Mouse (Mus musculus): ENCODE data around the gene D17Wsu92e.

Gene D17Wsu92e

DNA sequence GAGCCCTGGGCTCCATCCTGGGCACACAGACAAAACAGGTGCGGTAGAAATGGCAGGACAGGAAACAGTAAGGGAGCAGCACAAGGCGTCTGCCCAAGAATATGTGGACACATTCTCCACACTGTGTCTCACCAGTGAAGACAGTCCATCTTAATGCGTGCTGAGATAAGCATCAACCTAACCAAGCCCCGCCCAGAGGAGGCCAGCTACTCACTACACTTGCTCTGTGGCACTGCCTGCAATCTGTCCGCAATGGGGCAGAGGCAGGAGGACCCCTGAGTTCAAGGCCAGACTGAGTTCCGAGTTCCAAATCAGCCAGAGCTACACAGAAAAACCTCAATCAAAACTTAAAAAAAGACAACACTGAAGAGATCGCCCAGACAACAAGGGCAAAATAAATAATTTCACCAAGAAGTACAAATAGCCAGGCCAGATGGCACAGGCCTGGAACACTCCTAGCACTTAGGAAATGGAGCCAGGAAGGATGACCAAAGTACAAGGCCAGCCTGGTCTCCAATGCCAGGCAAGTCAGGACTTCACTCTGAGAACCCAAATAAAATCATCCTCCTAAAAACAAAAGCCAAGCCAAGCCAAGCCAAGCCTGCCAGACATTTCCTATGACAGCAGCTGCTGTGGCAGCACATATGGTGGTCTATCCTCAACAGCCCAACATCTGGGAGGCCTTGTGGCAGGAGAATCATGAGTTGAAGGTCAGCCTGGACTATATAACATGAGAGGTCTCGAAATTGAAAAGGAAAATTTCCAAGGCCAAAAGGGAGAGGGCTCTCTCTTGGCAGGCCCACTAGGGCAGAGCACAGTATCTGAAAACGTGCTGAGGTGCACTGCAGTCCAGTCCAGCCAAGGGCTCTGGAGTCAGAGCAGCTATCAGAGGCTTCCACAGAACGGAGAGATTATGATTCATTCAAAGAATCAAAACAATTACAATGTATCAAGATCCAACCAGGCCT, 15.4 kb downstream of the D17Wsu92e start:
- no peaks in the 10 kb centered on the region for H3K27me3 ChIP-seq (ENCODE audit: control insufficient read depth, insufficient read depth, low read length, poor library complexity, severe bottlenecking)
- no peaks in the 10 kb centered on the region; the same call in 1 of the 2 replicates for H3K36me3 ChIP-seq (ENCODE audit: control insufficient read depth, insufficient read depth, low read length, poor library complexity, severe bottlenecking)
- DNase-seq (ENCODE audit: low read depth, low spot score): no peak

DNA sequence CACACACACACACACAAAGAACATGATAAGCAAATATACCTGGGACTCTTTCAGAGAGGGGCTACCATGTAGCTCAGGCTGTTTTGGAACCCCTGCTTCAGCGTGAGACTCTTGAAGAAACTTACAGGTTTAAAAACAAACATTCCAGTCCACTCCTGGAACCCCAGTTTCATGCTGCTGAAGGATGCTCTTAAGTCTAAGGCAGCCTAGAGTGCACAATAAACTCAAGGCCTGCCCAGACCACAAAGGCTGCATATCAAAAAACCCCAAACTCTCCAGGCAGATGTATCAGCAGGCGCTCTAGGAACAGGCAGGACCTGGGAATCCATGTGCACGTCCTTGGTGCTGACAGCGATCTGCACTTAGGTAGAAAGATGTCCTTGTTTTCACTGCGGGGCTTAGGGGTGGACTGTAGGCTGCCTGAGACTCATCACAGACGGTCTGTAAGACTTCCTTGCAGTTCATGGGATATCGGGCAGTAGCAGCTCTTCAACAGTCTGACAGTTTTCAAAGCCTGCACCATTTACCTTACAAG, 16.2 kb downstream of the D17Wsu92e start:
- Histone ChIP-seq H3K27me3 (ENCODE audit: control insufficient read depth, insufficient read depth, low read length, poor library complexity, severe bottlenecking) (no peaks in the 10 kb centered on the region), H3K36me3 (ENCODE audit: control insufficient read depth, insufficient read depth, low read length, poor library complexity, severe bottlenecking) (no peaks in the 10 kb centered on the region; the same call in 1 of the 2 replicates)
- no peak for DNase-seq (ENCODE audit: low read depth, low spot score)

DNA sequence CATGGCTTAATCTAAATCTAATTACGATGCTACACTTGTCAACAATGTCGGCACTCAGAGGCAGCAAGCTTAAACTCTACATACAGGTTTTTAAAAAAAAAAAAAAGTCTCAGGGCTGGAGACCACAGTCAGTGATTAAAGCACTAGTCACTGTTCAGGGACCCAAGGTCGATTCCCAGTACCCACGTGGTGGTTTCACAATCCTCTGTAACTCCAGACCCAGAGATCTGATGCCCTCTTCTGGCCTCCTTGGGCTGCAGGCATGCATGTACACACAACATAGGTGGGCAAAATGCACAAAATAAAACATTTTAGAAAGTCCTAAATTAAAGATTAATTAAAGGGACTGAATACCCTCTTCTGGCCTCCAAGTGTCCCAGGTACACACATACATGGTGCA, 16.7 kb downstream of the D17Wsu92e start:
- Histone ChIP-seq H3K27me3 (ENCODE audit: control insufficient read depth, insufficient read depth, low read length, poor library complexity, severe bottlenecking) (no peaks in the 10 kb centered on the region), H3K36me3 (ENCODE audit: control insufficient read depth, insufficient read depth, low read length, poor library complexity, severe bottlenecking) (no peaks in the 10 kb centered on the region; the same call in 1 of the 2 replicates)
- no peak for DNase-seq (ENCODE audit: low read depth, low spot score)

DNA sequence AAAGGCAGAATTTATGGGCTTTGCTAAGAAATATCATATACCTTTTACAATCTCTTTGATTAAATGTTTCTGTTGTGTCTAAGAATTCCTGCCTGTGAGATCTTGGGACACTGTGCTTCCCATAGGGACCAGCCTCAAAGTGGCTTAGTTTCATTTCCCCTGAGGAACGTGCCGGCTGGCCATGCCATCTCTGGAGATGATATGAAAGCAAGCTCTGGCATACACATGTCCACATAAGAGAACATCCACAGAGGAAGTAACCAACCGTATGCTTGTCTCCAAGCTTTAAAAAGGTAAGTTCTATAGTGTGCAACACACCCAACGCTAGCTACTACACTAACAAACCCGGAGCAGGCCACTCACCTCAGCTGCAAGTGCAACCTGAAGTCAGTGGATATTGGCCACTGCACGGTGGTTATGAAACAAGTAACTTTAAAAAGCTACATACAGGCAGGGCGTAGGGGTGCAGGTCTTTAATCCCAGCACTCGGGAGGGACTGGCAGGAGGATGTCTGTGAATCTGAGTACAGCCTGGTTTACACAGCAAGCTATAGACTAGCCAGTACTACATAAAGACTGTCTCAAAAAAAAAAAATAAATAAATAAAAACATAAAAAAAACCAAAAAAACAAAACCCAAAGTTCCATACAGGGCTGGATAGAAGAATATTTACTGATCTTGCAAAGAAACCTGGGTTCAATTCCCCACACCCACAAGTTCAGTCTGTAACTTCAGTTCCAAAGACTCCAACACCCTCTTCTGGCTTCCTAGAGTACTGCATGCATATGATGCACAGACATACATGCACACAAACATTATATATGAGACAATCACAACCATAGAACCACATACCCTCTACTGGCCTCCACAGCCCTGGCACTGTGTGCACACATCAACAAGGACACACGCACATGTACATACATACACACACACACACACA, 19.5 kb downstream of the D17Wsu92e start:
- Histone ChIP-seq H3K27me3 (ENCODE audit: control insufficient read depth, insufficient read depth, low read length, poor library complexity, severe bottlenecking) (no peaks in the 10 kb centered on the region), H3K36me3 (ENCODE audit: control insufficient read depth, insufficient read depth, low read length, poor library complexity, severe bottlenecking) (no peaks in the 10 kb centered on the region; the same call in 1 of the 2 replicates)
- DNase-seq (ENCODE audit: low read depth, low spot score): peak; percentile 24

DNA sequence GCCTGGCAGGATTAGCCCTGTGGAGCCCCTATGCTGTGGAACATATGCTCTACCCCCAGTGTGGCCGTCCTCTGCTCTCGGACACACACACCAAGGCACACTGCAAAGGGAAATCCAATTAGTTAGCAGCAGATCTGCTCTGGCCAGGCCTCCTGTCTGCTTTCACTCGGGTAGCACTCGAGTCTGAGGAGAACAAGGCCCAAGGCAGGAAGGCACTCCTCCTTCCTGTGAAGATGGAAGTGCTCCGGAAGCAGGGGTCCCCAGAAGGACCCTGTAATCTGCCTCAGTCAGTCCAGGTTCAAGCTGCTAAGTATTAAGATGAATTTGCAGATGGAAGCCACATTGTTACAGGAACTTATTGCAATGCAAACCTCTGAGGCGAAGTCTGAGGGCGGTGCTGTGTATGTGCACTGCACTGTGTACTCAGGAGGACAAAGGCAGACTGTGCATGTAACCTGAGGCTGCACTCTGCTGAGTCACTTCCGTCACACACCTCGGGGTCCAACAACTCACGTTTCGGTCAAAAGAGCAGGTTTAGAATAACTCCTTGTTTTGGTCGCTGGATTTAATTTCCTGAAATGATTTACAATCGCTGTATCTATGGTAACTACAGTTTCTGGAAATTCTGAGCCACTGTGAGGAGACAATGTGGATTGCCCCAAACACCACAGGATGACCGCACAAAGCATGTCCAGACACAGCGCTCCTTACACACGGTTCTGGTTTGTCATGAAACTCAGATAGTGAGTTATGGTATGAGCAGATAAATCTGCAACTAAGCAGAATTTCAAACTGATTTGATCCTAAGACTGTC, 20.5 kb downstream of the D17Wsu92e start:
- Histone ChIP-seq H3K36me3 (ENCODE audit: control insufficient read depth, insufficient read depth, low read length, poor library complexity, severe bottlenecking) (no peaks in the 10 kb centered on the region; the same call in 1 of the 2 replicates), H3K27me3 (ENCODE audit: control insufficient read depth, insufficient read depth, low read length, poor library complexity, severe bottlenecking) (no peaks in the 10 kb centered on the region)
- DNase-seq (ENCODE audit: low read depth, low spot score): peak; percentile 40

DNA sequence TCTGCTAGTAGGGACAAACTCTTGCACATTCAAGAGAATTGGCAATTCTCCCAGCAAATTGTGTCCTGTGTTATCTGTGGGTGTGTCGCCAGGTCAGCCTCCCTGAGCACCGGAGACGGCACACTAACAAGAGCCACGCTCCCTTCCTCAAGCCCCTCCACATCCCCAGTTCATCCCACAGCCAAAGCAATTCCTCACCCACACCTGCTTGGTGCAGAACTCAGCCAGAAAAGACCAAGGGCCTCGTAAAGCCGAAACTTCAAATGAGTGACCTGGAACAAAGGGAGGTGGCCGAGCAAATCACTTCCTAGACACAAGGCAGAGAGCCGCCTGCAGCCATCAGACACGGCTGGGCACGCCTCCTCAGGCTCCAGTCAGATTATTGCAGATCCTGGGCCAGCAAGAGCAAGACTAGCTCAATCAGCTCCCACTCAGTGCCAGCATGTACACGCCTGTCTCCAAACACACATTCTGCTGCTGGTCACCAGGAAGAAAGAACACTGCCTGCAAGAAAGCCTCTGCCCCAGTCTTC, 23.0 kb downstream of the D17Wsu92e start:
- H3K36me3 ChIP-seq (ENCODE audit: control insufficient read depth, insufficient read depth, low read length, poor library complexity, severe bottlenecking): peaks cover 2% of the 10 kb centered on the region; the same call in 1 of the 2 replicates
- DNase-seq (ENCODE audit: low read depth, low spot score): no peak
- H3K27me3 ChIP-seq (ENCODE audit: control insufficient read depth, insufficient read depth, low read length, poor library complexity, severe bottlenecking): no peaks in the 10 kb centered on the region

DNA sequence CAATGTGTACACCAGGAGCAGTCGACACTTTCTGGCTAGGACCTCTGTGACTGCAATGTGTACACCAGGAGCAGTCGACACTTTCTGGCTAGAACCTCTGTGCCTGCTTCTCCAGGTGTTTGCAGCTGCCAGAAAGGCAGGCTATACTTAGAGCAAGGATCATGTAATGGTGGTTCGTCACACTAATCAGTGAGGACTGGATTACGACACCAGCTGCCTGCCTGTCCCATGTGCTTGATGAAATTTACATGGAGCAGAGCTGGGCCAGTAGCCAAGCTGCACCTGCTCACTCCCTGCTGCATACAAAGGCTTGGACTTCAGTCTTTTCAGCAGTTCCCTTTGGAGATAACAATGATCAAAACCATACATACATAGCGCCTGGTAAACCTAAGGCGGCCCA, 23.7 kb downstream of the D17Wsu92e start:
- Histone ChIP-seq H3K36me3 (ENCODE audit: control insufficient read depth, insufficient read depth, low read length, poor library complexity, severe bottlenecking) (peaks cover 2% of the 10 kb centered on the region; the same call in 1 of the 2 replicates), H3K27me3 (ENCODE audit: control insufficient read depth, insufficient read depth, low read length, poor library complexity, severe bottlenecking) (no peaks in the 10 kb centered on the region)
- DNase-seq (ENCODE audit: low read depth, low spot score): no peak

DNA sequence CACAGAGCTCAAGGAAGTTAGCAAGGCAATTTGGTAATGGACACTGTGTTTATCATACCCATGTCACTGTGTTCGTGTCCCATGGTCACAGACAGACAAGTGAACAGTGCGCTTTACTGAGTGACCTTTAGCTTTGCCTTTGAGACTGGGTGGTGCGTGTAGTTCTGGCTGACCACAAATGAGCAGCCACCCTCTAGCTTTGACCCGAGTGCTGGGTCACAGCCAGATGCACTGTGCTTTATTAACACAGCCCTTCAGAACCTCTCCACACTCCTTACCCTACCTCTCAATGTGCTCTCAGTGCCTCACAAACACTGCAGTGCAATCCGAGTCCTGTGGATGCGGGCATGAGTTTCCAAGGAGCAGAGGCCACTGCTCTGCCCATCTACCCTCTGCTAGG, 27.3 kb downstream of the D17Wsu92e start:
- peaks cover 2% of the 10 kb centered on the region; the same call in 1 of the 2 replicates for H3K36me3 ChIP-seq (ENCODE audit: control insufficient read depth, insufficient read depth, low read length, poor library complexity, severe bottlenecking)
- DNase-seq (ENCODE audit: low read depth, low spot score): no peak

DNA sequence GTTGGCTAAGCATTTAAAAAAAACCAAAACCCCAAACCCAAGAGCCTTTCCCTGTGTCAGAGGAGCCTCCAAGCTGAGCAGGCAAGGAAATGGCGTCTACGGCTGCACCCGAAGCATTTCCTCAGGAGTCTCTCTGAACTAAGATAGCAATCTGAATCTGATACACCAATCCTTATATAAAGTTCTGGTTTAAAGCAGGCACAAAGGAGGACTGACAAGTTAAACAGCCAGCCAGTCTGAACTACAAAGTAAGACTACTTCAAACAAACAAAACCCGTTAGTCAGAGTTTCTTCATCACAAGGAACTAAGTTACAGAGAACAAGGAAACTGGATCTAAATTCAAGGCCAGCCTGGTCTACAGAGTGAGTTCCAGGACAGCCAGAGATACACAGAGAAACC, 27.9 kb downstream of the D17Wsu92e start:
- Histone ChIP-seq H3K36me3 (ENCODE audit: control insufficient read depth, insufficient read depth, low read length, poor library complexity, severe bottlenecking) (peaks cover 4% of the 10 kb centered on the region; the same call in 1 of the 2 replicates), H3K27me3 (ENCODE audit: control insufficient read depth, insufficient read depth, low read length, poor library complexity, severe bottlenecking) (no peaks in the 10 kb centered on the region)
- DNase-seq (ENCODE audit: low read depth, low spot score): no peak

More for the DNA sequence above, 27.3 kb downstream of the D17Wsu92e start:
- H3K27me3 ChIP-seq (ENCODE audit: control insufficient read depth, insufficient read depth, low read length, poor library complexity, severe bottlenecking): no peaks in the 10 kb centered on the region

DNA sequence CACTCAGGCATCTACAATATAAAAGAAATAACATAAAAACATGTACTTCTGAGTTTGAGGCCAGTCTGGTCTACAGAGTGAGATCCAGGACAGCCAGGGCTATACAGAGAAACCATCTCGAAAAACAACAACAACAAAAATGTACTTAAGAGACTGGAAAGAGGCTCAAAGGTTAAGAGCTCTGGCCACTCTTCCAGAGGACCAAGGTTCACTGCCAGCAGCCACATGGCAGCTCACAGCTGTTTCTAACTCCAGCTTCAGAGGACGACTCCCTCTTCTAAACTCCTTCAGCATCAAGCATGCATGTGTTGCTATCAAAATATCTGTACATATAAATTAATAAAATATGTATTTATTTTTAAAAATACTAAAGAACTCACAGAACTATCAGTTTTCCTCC, 28.9 kb downstream of the D17Wsu92e start:
- Histone ChIP-seq H3K36me3 (ENCODE audit: control insufficient read depth, insufficient read depth, low read length, poor library complexity, severe bottlenecking) (peaks cover 4% of the 10 kb centered on the region; the same call in 1 of the 2 replicates), H3K27me3 (ENCODE audit: control insufficient read depth, insufficient read depth, low read length, poor library complexity, severe bottlenecking) (no peaks in the 10 kb centered on the region)
- no peak for DNase-seq (ENCODE audit: low read depth, low spot score)

DNA sequence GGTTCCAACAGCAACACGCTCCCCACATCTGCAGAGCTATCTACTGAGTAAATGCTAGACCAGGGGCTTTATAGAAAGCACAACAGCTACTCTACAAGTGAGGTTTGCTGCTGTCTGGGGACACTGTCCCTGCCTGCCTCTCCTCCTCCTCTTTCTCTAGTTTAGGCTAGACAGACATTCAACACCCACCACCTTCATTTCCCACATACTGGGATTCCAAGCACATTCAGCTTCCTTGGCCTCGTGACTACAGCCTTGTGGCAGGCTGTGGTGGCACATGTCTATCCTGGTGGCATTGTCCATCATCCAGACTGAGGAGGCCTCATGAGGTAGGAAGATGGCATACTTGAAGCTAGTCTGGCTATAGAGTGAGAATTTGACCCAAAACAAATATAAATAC, 29.5 kb downstream of the D17Wsu92e start:
- DNase-seq (ENCODE audit: low read depth, low spot score): no peak
- H3K27me3 ChIP-seq (ENCODE audit: control insufficient read depth, insufficient read depth, low read length, poor library complexity, severe bottlenecking): no peaks in the 10 kb centered on the region
- H3K36me3 ChIP-seq (ENCODE audit: control insufficient read depth, insufficient read depth, low read length, poor library complexity, severe bottlenecking): peaks cover 4% of the 10 kb centered on the region; the same call in 1 of the 2 replicates

DNA sequence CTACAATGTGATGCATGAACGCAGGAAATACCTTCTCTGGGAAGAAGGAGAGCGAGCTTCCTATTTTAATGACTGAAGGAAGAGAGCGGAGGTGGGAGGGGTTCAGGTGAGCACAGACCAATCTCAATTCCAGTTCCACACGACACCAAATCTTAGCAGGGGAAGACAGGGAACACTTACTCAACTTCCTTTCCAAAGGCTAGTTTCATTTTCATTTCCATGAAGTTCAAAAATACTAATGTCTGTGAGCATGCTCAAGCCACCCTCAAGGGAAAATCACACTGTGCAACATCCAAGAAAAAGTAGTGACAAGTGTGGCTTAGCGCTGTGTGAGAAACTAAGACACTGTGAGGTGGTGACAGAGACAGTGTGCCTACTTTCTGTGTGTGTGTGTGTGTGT, 30.4 kb downstream of the D17Wsu92e start:
- no peak for DNase-seq (ENCODE audit: low read depth, low spot score)
- H3K27me3 ChIP-seq (ENCODE audit: control insufficient read depth, insufficient read depth, low read length, poor library complexity, severe bottlenecking): no peaks in the 10 kb centered on the region
- H3K36me3 ChIP-seq (ENCODE audit: control insufficient read depth, insufficient read depth, low read length, poor library complexity, severe bottlenecking): peaks cover 8% of the 10 kb centered on the region

DNA sequence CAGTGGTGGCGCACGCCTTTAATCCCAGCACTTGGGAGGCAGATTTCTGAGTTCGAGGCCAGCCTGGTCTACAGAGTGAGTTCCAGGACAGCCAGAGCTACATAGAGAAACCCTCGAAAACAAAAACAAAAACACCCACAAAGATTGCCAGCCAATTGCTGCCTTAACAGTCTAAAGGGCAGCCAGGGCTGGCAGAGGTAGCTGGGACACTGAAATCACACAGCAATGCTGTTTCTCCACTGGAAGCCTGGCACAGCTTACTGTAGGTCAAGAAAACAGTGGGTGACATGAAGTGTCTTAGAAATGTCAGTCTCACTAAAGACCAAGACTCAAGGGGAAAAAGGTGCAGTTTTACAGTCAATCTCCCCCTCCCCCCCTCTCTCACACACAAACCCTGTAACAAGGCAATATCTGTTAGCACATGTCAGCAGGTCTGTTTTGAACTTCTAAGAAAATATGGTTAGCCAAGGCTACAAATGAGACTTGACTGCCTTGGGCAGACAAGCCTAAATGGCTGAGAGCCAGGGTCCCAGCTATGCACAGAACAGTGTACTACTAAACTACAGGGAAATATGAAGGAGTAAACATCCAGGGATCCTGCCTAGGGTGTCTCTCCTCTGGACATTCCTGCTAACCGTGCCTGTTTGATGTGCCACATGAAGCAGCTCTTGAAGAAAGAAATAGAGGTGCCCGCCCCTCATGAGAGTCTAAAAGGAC, 31.8 kb downstream of the D17Wsu92e start:
- no peak for DNase-seq (ENCODE audit: low read depth, low spot score)
- peaks cover 14% of the 10 kb centered on the region for H3K36me3 ChIP-seq (ENCODE audit: control insufficient read depth, insufficient read depth, low read length, poor library complexity, severe bottlenecking)
- H3K27me3 ChIP-seq (ENCODE audit: control insufficient read depth, insufficient read depth, low read length, poor library complexity, severe bottlenecking): no peaks in the 10 kb centered on the region
